Mouse (Mus musculus) brain, embryonic 14.5 days (tissue): ENCODE measurements around the gene Plekha4.

Experiments used
- CTCF ChIP-seq: fragments of 200-500 bp; IDR thresholded peaks from 2 replicates; pipeline ENCODE4 v1.5.1; 2012; ENCODE audit warnings: inconsistent platforms, mild to moderate bottlenecking, moderate library complexity, borderline replicate concordance; ENCODE audit not compliant: insufficient read depth, insufficient read length; ENCODE audit errors: extremely low read depth
- POLR2A ChIP-seq: fragments of 200-500 bp; IDR thresholded peaks from 2 replicates; pipeline ENCODE4 v1.6.1; 2012; ENCODE audit warnings: mild to moderate bottlenecking, inconsistent platforms, borderline replicate concordance; ENCODE audit not compliant: poor library complexity, insufficient read depth, insufficient read length, severe bottlenecking; ENCODE audit errors: extremely low read depth

GRCm38 (mm10) chr7:45558907-45559306, 32.8 kb downstream of the Plekha4 start:
- TF ChIP-seq POLR2A (no peak), CTCF (no peak)
